Mouse (Mus musculus) adrenal gland, postnatal 4 days (tissue): ENCODE results near the gene Nynrin. TPM values are rescaled to one million over a fixed set of nuclear protein-coding genes. Genes with fewer than 3 reads are reported as not detected.

ENCODE experiments used
- DNase-seq, 2 experiments: peaks; one replicate each; pipeline ENCODE4 v3.0.0; 2021 to 2022; ENCODE audit warnings: low spot score in 2 of 2, mixed read lengths in 2 of 2
- long read RNA-seq, 2 experiments: library from polyadenylated mRNA; stranded (forward); transcript quantifications; one replicate each; pipeline ENCODE4 v2.0.0; 2021
- total RNA-seq, 2 experiments: library from RNA; stranded (reverse); gene quantifications; 2 replicates each; pipeline ENCODE4 v1.2.3; 2021

Nynrin gene
- total RNA-seq = 10 to 100 TPM; 46.0 to 52.0 TPM
- long read RNA-seq, experiment 1, partial matches to known transcripts = 0 of 6 reads
- long read RNA-seq, experiment 1, other reads (novel, unspliced or antisense) = 6 of 6 reads
- long read RNA-seq, experiment 2, partial matches to known transcripts = 2 of 16 reads
- long read RNA-seq, experiment 2, other reads (novel, unspliced or antisense) = 14 of 16 reads

GRCm38 (mm10) chr14:55853621-55854285 is at the start of gene Nynrin:
TSS of gene Nynrin (plus strand) at chr14:55854010.
- DNase-seq = peak; percentile 31 to 54

DNA sequence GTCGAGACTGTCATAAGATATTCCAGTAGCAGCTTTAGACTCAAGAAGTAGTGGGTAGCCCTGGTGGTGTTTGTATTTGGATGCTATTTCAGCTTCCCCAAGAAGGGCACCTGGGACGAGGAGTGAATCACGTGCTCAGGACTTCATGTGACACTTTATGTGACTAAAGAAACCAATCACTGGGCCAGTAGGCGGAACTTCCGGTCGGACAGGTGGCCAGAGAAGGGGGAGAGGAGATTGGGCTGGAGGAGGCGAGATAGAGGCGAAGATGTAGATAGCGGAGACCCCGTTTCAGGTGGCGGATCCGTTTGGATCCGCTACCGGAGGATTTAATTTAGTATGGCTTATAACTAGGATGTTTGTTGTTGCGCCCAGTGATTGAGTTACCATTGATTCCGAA is 38.9 kb upstream of the Nynrin start:
- DNase-seq = peak in 1 of 2 experiments; percentile 55

- DNase-seq = peak in 1 of 2 experiments; percentile 33
Measured at GRCm38 (mm10) chr14:55815310-55815751, 38.5 kb upstream of the Nynrin start.

DNA sequence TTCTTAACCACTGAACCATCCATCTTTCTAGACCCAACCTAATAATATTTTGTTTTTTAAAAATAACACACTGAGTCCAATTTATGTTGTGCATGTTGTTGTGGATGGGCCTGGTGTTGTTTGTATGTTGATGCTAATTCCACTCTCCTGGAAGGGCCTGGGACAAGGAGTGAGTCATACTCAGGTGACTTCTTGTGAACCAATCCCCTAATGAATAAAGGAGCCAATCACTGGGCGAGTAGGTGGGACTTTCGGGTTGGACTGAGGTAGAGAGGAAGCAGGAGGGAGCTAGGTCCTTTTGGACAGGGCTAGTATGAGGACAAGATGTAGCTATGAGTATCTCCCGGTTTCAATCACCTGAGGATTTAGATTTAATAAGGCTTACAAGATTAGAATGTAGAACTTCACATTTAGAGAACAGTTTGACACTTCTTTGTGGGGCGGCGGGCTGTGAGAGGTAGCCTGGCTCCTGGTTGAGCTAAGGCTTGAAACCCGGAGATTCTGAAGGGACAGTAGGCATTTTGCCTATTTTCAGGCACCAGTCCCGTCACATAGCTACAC is 33.9 kb upstream of the Nynrin start:
- peak in 1 of 2 experiments; percentile 0 for DNase-seq

DNA sequence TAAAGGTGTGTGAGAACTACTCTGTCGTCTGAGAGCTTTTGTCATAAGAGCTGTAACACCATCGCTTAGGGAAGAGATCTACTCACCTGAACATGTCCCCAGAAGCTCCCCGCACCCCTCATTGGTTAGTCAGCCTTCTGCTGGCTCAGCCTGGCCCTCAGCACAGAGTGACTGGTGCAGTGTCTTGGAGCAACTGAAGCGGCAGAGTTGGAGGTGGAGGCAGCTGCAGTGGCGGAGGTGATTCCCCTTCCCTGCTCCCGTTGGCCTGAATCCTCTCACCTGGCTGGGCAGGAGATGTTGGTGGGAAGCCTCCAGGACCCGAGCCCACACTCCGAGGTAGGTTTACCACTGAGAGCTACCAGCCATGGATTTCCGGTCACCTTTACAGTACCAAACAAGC is 33.2 kb upstream of the Nynrin start:
- DNase-seq = peak in 1 of 2 experiments; percentile 1

DNA sequence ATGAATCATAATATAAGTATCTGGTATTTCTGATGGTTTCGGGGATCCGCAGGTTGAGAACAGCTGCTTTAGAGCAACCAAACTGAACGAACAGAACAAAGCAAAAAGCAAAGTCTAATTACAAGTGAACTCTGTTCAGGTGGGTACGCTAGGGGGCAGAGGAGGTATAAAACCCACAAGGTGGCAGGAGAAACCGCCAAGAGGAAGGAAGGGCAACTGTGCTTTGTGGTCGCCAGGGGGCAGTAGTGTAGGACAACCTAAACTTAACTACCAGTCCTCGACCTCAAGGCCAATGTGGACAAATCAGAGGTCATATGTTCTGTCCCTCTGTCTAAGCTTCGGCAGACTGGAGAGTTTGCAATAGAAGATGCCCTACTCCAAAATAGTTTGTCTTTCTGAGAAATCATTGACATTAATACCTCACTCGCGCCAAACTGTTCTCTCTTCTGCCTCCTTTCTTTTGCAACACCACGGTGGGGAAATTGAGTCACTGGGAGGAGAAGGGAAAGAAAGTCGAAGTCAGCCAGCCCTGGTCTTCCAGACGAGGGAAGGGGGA is 31.3 kb upstream of the Nynrin start:
- peak in 1 of 2 experiments; percentile 54 for DNase-seq

- peak; percentile 59 to 71 for DNase-seq
Measured at GRCm38 (mm10) chr14:55822991-55823762, 30.6 kb upstream of the Nynrin start, which contains the start of gene Nfatc4. TSS of gene Nfatc4 (plus strand) at chr14:55823144.

DNA sequence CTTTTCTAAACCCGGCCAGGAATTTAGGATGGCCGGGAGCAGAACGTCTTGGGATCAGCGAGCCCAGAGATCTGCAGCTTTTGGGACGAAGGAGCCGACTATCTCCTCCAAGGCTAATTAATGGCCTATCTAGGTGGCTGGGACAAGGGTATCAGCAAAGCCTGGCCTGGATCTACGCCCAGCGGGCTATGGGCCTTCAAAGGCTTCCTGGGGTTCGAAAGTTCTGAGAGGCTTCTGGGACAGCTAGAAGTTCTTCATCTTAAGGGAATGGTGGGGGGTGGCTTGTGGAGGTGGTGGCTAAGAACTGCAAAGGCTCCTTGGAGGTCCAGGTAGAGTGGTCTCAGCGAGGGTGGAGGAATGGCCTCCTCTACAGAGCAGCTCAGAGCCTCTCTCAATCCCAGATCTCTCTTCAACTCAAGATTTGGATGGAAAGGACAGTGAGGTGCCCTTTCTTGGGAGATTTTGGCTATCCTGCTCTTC is 29.8 kb upstream of the Nynrin start:
- peak in 1 of 2 experiments; percentile 10 for DNase-seq

DNA sequence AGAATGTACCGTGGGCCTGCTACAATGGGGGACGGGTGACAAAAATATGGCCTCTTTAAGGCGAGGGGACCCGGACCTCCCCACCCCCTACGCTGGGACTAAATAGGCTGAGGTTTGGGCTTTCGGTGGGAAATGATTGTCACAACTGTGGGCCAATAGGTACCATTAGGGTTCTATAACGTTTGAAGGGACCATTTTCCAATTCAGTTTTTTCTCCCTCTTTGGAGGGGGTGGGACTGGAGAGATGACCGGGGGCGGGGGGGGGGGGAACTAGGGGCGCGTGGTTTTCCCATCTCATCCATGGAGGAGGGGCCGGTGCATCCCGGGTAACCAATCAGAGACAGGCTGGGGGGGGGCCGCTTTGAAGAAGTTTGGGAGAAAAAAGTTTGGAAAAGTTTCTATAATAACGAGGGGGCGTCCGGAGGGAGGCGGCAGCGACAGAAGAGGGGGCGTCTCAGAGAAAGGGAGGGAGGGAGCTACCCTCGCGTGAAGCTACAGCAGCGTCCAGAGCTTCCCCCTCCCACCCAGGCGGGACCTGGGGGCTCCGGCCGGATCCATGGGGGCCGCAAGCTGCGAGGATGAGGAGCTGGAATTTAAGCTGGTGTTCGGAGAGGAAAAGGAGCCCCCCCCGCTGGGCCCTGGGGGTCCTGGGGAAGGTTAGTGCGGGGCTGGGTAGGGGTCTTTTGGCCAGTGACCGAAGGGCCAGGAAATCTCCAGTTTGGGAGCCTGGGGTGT is 29.2 kb upstream of the Nynrin start:
- DNase-seq = peak in 1 of 2 experiments; percentile 19

GRCm38 (mm10) chr14:55825216-55826051 is 28.4 kb upstream of the Nynrin start:
- DNase-seq = no peak

- DNase-seq = no peak
Measured at GRCm38 (mm10) chr14:55826142-55826541, 27.7 kb upstream of the Nynrin start.

- DNase-seq = no peak
Measured at GRCm38 (mm10) chr14:55826551-55827340, 27.1 kb upstream of the Nynrin start.

GRCm38 (mm10) chr14:55828716-55829263 is 25.0 kb upstream of the Nynrin start:
- DNase-seq = no peak

GRCm38 (mm10) chr14:55829854-55830253 is 24.0 kb upstream of the Nynrin start:
- no peak for DNase-seq

DNA sequence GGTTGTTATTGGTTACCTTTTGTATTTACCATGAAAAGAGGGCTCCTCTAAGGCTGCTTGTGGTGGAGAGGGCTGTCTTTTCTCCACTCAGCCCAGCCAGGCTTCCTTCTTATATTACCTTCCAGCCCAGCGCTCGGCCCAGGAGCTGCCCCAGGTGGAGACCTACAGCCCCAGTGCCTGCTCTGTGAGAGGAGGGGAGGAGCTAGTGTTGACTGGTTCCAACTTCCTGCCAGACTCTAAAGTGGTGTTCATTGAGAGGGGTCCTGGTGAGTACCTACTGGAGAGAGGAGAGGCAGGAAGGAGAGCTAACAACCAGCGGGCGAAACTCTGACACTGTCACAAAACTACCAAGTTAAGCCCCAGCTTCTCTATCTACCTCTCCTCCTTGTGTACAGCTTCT is 23.5 kb upstream of the Nynrin start:
- no peak for DNase-seq

DNA sequence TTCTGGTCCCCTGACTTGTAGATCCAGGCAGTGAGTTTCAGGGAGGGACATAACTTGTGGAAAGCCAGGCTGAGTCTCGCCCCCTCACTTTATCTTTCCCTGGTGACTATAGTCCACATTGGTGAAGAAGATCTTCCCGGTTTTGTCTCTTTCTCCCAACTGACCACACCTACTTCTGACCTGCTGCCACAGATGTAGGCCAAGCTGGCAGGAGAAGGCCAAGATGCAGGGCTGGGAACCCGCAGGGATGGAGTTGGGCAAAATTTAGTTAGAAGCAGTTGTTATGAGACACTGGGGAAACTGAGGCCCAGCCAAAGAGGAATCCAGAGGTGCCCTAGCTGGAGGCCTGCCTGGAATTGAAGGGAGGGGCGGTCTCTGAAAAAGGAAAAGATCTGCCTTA is 20.7 kb upstream of the Nynrin start:
- DNase-seq = no peak

DNA sequence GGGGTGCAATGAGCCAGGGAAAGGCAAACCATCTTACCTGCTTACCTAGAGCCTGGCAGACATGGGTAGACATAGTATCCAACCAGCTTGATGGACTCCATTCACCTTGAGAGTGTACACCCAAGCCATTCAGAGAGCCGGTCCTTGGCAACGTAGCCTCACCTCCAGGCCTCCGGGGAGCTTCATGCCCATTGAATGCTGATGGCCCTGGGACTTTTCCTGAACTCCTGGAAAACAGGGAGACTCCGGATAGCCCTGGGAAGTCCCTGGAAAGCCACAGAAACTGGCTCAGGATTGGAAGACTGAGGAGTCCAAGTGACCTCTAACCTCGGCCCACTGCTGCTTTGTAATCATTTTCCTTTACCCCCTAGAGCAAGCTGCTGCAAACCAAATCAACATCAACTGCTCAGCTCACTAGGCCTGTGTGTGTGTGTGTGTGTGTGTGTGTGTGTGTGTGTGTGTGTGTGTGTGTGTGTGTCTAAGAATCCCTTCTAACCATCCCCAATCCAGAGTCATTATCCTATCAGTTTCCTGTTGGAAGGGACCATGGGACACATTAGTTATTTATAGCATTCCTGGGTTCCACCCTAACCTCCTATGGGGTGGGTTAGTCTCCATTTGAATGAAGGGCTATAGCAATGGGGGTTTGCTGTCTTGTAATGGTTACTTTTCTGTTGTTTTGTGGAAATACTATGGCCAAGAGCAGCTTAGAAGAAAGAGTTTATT is 18.8 kb upstream of the Nynrin start:
- no peak for DNase-seq

DNA sequence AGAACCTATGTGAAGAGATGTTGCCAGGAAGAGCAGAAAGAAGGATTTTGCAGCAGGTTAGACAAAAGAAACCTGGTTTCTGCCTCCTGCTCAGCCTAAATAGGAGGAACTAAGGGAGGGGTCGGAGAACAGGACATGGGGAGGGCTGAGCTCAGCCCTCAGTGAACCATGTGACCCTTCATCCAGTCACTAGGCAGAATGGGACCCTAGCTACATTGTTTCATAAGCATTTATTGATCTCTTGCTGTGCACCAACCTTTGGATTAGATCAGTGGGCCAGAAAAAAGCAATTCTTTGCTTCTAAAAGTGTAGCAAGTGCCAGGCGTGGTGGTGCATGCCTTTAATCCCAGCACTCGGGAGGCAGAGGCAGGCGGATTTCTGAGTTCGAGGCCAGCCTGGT is 15.5 kb upstream of the Nynrin start:
- DNase-seq = no peak
